Mouse (Mus musculus) stomach, embryonic 14.5 days (tissue): ENCODE results near the gene Nfkb1. TPM values are rescaled to one million over a fixed set of nuclear protein-coding genes. Genes with fewer than 3 reads are reported as not detected.

ENCODE experiments used
- ATAC-seq: fragments of 200-750 bp; cut with Nextera tagmentation; 2 replicates; pipeline ENCODE4 v1.8.0; 2017; ENCODE audit warnings: low read depth, moderate TSS enrichment; ENCODE audit not compliant: insufficient number of reproducible peaks, insufficient read depth, low FRiP score
- H3K27ac ChIP-seq: fragments of 300-500 bp; sonication (generic); 2 replicates; pipeline ENCODE4 v1.5.1; 2014; ENCODE audit warnings: mild to moderate bottlenecking, low read length, moderate library complexity, mixed read lengths
- H3K27me3 ChIP-seq: fragments of 300-500 bp; sonication (generic); 2 replicates; pipeline ENCODE4 v1.6.1; 2014; ENCODE audit warnings: low read length, control low read depth, mixed read lengths; ENCODE audit not compliant: control insufficient read depth, insufficient read depth
- H3K36me3 ChIP-seq: fragments of 300-500 bp; sonication (generic); 2 replicates; pipeline ENCODE4 v1.6.1; 2014; ENCODE audit warnings: mild to moderate bottlenecking, control low read depth, low read length, moderate library complexity, mixed read lengths; ENCODE audit not compliant: control insufficient read depth, insufficient read depth
- H3K4me1 ChIP-seq: fragments of 300-500 bp; sonication (generic); 2 replicates; pipeline ENCODE4 v1.6.1; 2014; ENCODE audit warnings: low read length, control low read depth, mixed read lengths; ENCODE audit not compliant: control insufficient read depth, insufficient read depth
- H3K4me2 ChIP-seq: fragments of 300-500 bp; sonication (generic); replicated peaks from 2 replicates; pipeline ENCODE4 v1.6.1; 2014; ENCODE audit warnings: low read depth, low read length, control low read depth
- H3K4me3 ChIP-seq: fragments of 300-500 bp; sonication (generic); 2 replicates; pipeline ENCODE4 v1.5.1; 2014; ENCODE audit warnings: low read depth, low read length, control low read depth
- H3K9ac ChIP-seq: fragments of 300-500 bp; sonication (generic); replicated peaks from 2 replicates; pipeline ENCODE4 v1.6.1; 2014; ENCODE audit warnings: low read depth, mild to moderate bottlenecking, control low read depth, low read length, moderate library complexity, mixed read lengths
- H3K9me3 ChIP-seq: fragments of 300-500 bp; sonication (generic); 2 replicates; pipeline ENCODE4 v1.6.1; 2016; ENCODE audit warnings: low read depth, low read length, control low read depth; ENCODE audit not compliant: control insufficient read depth
- WGBS: fragments of 180-500 bp; shearing (Covaris S2); extraction: QIAGEN DNeasy Blood & Tissue Kit; methylation state at CpG from one replicate; pipeline ENCODE4 v1.1.7; 2014; 5-methylcytosine and 5-hydroxymethylcytosine counted together
- polyA plus RNA-seq: library from polyadenylated mRNA; unstranded; fragments of >200 nt; fragmentation: Nextera tagmentation; extraction: Ambion mirVana; gene quantifications from 2 replicates; pipeline ENCODE4 v1.2.1, GENCODE M21; 2014

Nfkb1 gene
- polyA plus RNA-seq, 1 experiment from 2014 or later: 36.2 TPM

DNA sequence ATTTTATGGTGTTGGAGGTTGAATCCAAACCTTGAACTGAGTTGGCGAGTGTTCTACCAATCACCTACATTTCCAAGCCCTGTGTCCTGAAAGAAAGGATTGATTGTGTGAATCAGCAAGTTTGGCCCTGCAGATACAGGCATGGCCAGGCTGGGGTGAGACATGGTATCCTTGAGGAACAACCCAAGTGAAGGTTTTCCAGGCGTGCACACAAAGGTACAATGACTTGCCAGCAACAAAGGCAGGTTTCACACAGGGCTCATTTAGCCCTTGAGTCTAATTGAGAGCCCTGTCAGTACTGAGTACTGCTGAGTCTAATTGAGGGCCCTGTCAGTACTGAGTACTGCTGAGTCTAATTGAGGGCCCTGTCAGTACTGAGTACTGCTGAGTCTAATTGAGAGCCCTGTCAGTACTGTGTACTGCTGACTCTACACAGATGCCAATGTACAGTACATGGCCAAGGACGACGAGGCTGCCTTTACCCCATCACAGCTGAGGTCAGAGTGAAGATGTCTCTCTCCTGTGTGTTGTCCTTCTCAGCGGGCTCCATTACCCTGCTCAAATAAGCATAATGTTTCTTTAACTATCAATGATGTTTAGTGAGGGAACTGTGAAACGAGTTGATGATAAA is 11.0 kb downstream of the Nfkb1 start:
- 76% methylated on average over 6 of the region's 6 CpGs for WGBS
- Histone ChIP-seq H3K27me3 (no peaks in the 10 kb centered on the region), H3K27ac (no peak overlapping the region), H3K4me2 (no peak overlapping the region), H3K9ac (no peak overlapping the region), H3K9me3 (no peaks in the 10 kb centered on the region), H3K4me3 (no peak overlapping the region), H3K36me3 (no peaks in the 10 kb centered on the region), H3K4me1 (peaks cover 35% of the 10 kb centered on the region; the same call in 1 of the 2 replicates)
- no peak for ATAC-seq

DNA sequence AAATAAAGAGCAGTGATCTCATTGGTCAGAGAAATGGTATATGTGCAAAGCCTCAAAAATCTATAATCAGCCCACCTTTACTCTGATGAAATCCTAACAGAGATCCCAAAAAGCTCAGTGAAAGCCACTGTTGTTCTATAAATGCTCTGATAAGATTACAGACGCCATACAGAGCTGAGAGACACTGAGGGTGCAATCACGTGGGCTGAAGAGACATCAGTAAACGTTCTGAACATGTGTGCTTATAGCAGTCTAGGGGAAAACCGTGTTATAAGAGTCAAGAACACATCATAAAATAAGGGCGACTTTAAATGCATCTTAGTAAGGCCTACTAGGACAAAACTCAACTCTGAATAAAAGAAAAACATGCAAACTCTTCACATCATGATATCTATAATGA is 14.3 kb downstream of the Nfkb1 start:
- Histone ChIP-seq H3K4me1 (peaks cover 41% of the 10 kb centered on the region; the same call in 1 of the 2 replicates), H3K27me3 (no peaks in the 10 kb centered on the region), H3K36me3 (no peaks in the 10 kb centered on the region), H3K9ac (no peak overlapping the region), H3K4me2 (no peak overlapping the region), H3K27ac (no peak overlapping the region), H3K4me3 (no peak overlapping the region), H3K9me3 (no peaks in the 10 kb centered on the region)
- no peak for ATAC-seq
- WGBS: 55% methylated on average over 5 of the region's 5 CpGs

DNA sequence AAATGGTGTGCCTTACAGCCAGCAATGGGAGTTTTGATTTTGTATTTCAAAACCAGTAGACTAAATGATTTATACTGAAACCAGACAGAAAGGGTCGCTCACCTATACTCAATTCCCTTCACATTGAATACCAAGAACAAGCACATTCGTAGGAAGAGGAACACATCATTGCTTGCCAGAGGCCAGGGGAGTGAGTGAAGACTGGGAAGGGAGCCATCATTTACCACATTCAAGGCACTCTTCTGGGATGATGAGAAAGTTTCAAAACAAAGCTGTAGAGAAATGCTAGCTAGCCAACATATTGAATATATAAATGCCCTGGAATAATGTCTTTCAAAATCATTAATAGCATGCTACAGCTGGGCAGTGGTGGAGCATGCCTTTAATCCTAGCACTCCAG is 15.0 kb downstream of the Nfkb1 start:
- no peaks in the 10 kb centered on the region for H3K36me3 ChIP-seq
- H3K4me3 ChIP-seq: no peak overlapping the region
- peaks cover 39% of the 10 kb centered on the region; the same call in 1 of the 2 replicates for H3K4me1 ChIP-seq
- H3K4me2 ChIP-seq: no peak overlapping the region
- H3K9ac ChIP-seq: no peak overlapping the region
- H3K27ac ChIP-seq: no peak overlapping the region
- WGBS: 85% methylated on average over 2 of the region's 2 CpGs
- no peak for ATAC-seq
- no peaks in the 10 kb centered on the region for H3K27me3 ChIP-seq
- no peaks in the 10 kb centered on the region for H3K9me3 ChIP-seq

DNA sequence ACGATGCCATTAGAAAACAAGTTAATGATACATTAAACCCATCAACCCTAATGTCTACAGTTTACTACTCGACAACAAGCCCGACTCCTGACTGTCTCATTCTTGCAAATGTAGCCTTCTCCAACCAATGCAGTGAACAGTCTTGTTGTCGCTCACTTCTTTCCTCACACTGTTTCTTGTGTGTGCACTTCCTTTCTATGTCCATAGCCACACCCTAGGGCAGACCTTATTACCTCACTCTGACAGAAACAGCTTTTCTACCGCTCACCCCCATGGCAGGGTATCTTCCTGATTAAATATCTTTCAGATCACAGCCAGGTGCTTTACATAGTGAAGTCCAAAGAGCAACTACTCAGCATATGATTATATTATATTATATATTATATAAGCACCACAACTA is 15.9 kb downstream of the Nfkb1 start:
- ATAC-seq: peak; percentile 59; the same call in 1 of the 2 replicates
- Histone ChIP-seq H3K4me2 (no peak overlapping the region), H3K27ac (no peak overlapping the region)

DNA sequence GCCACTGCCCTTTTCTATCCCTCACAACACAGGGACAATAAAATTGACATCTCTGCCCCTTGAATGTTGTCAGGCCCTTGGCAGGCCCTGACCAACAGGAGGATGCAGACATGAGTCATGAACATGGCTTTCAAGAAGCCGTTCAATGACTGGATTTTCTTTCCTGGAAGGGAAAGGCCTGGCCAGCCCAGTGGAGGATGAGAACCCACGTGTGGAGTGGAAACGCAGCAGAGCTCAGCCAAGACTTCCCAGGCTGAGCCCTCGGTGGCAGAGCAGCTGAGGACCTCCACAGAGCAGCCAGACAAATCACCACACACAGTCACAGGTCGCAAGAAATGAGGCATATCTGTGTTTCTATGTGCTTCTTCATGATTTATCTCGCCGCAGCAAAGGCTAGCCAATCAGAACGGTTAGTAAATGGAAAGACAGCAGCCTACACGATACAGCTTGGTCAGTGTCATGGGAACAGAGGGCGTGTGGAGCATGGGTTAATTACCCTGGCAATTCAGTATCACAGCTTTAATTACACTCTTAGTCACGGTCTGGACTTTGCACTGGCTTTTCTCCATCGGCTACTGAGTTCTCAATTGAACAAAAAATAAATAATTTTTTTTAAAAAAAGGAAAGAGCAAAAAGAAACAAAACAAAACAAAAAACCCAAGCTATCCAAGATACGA is 16.5 kb downstream of the Nfkb1 start:
- H3K27me3 ChIP-seq: no peaks in the 10 kb centered on the region
- no peaks in the 10 kb centered on the region for H3K36me3 ChIP-seq
- H3K9ac ChIP-seq: no peak overlapping the region
- 0 out of 2 replicates have a peak overlapping the region, but pooled peaks have one; percentile 11 for H3K27ac ChIP-seq
- no peak overlapping the region for H3K4me2 ChIP-seq
- ATAC-seq: peak; percentile 40; the same call in 1 of the 2 replicates
- peaks cover 33% of the 10 kb centered on the region; the same call in 1 of the 2 replicates for H3K4me1 ChIP-seq
- no peaks in the 10 kb centered on the region for H3K9me3 ChIP-seq
- no peak overlapping the region for H3K4me3 ChIP-seq
- WGBS: 56% methylated on average over 13 of the region's 13 CpGs

More for the DNA sequence above, 15.9 kb downstream of the Nfkb1 start:
- Histone ChIP-seq H3K4me1 (peaks cover 33% of the 10 kb centered on the region; the same call in 1 of the 2 replicates), H3K36me3 (no peaks in the 10 kb centered on the region), H3K9me3 (no peaks in the 10 kb centered on the region), H3K27me3 (no peaks in the 10 kb centered on the region), H3K9ac (no peak overlapping the region), H3K4me3 (no peak overlapping the region)
- 74% methylated on average over 5 of the region's 5 CpGs for WGBS

DNA sequence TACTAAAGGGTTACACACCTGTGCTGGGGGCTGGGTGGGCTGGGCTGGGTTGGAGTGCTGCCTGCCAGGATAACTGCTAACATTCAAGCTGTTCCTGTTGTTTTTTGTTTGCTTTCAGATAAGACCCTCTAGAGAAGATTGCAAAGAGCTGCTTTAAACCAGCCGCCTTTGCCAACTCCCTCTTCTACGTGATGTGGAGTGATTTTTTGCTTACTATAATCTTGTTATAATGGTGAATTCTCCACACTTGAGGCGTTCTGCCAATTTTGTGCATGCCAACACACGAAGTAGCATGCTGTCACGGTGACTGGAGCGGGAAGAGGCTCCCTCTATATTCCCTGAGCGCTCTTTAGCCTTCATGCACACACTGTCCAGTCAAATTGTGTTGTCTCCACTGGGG is 17.7 kb downstream of the Nfkb1 start:
- Histone ChIP-seq H3K36me3 (no peaks in the 10 kb centered on the region), H3K4me2 (no peak overlapping the region), H3K4me3 (no peak overlapping the region), H3K27me3 (no peaks in the 10 kb centered on the region), H3K27ac (peak overlapping the region; percentile 30; the same call in 1 of the 2 replicates), H3K9me3 (peaks cover 3% of the 10 kb centered on the region; the same call in 1 of the 2 replicates), H3K4me1 (peaks cover 33% of the 10 kb centered on the region; the same call in 1 of the 2 replicates), H3K9ac (no peak overlapping the region)
- 43% methylated on average over 7 of the region's 7 CpGs for WGBS
- peak; percentile 73 for ATAC-seq

DNA sequence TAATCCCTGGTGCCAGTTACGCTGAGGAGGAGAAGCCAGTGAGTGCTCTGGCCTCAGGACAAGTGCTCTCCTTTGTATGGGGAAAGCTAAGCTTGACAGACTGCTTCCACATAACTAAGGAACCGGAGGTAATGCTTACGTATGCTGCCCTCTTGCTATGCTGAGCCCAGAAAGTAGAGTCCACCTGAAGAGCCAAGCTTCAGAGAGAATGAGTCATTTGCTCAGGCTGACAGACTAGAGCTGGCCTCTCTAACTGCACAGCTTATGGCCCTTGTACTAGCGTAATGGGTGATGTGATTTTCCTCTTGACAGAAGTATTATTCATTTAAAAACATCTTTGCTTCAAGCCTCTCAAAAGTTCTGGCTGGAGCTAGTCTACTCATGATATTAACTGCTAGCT is 18.3 kb downstream of the Nfkb1 start:
- H3K27me3 ChIP-seq: no peaks in the 10 kb centered on the region
- peaks cover 33% of the 10 kb centered on the region; the same call in 1 of the 2 replicates for H3K4me1 ChIP-seq
- 68% methylated on average over 4 of the region's 4 CpGs for WGBS
- no peak overlapping the region for H3K4me2 ChIP-seq
- H3K9ac ChIP-seq: no peak overlapping the region
- H3K36me3 ChIP-seq: no peaks in the 10 kb centered on the region
- no peak overlapping the region for H3K27ac ChIP-seq
- no peak for ATAC-seq
- no peak overlapping the region for H3K4me3 ChIP-seq
- H3K9me3 ChIP-seq: peaks cover 3% of the 10 kb centered on the region; the same call in 1 of the 2 replicates

DNA sequence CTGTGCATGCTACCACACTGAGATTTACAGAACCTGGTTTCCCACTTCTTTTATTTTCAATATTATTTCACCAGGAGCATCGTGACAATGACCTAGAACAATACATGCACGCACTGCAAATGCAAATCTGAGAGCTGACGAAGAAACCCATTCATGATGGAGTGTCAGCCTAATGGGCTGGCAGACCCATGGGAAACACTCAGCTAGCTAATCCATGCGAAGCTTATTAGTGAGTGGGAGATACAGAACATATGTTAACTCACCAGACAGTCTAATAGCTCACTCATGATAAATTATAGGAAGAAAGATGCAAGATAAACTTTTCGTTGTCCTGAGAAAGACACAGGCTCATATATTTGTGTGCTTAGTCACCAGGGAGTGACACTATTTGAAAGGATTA is 19.2 kb downstream of the Nfkb1 start:
- Histone ChIP-seq H3K27me3 (no peaks in the 10 kb centered on the region), H3K36me3 (no peaks in the 10 kb centered on the region), H3K9me3 (peaks cover 3% of the 10 kb centered on the region; the same call in 1 of the 2 replicates), H3K9ac (no peak overlapping the region), H3K4me1 (peaks cover 33% of the 10 kb centered on the region; the same call in 1 of the 2 replicates), H3K4me2 (no peak overlapping the region), H3K27ac (no peak overlapping the region), H3K4me3 (no peak overlapping the region)
- WGBS: 49% methylated on average over 5 of the region's 5 CpGs
- no peak for ATAC-seq
